Mouse (Mus musculus): ENCODE results near the gene Senp7.
"Not testable (repeated sequence)": the region's sequence is repeated elsewhere in the genome, so short reads cannot be mapped to it uniquely, and the experiment has no call there.

Gene Senp7

GRCm38 (mm10) chr16:56066113-56066512, 18.0 kb downstream of the Senp7 start:
- no peak for DNase-seq (ENCODE audit: low spot score in 2 of 2)

- DNase-seq (ENCODE audit: low spot score in 2 of 2) = no peak
Observed at GRCm38 (mm10) chr16:56068523-56069070, 20.5 kb downstream of the Senp7 start.

GRCm38 (mm10) chr16:56071317-56072232, 23.4 kb downstream of the Senp7 start:
- DNase-seq (ENCODE audit: low spot score in 2 of 2) = no peak

- no peak for DNase-seq (ENCODE audit: low spot score in 2 of 2)
Observed at GRCm38 (mm10) chr16:56072533-56072932, 24.4 kb downstream of the Senp7 start.

- not testable (repeated sequence) for DNase-seq (ENCODE audit: low spot score in 2 of 2)
Observed at GRCm38 (mm10) chr16:56073150-56073549, 25.0 kb downstream of the Senp7 start.

- DNase-seq (ENCODE audit: low spot score in 2 of 2) = no peak
Observed at GRCm38 (mm10) chr16:56074122-56074521, 26.0 kb downstream of the Senp7 start.

GRCm38 (mm10) chr16:56074565-56074964, 26.4 kb downstream of the Senp7 start:
- DNase-seq (ENCODE audit: low spot score in 2 of 2) = no peak

GRCm38 (mm10) chr16:56075222-56076111, 27.3 kb downstream of the Senp7 start:
- DNase-seq (ENCODE audit: low spot score in 2 of 2) = peak; percentile 66 to 74

GRCm38 (mm10) chr16:56076121-56076869, 28.2 kb downstream of the Senp7 start:
- DNase-seq (ENCODE audit: low spot score in 2 of 2) = no peak

- no peak for DNase-seq (ENCODE audit: low spot score in 2 of 2)
Observed at GRCm38 (mm10) chr16:56079419-56079818, 31.3 kb downstream of the Senp7 start.

- no peak for DNase-seq (ENCODE audit: low spot score in 2 of 2)
Observed at GRCm38 (mm10) chr16:56081691-56082090, 33.6 kb downstream of the Senp7 start.

GRCm38 (mm10) chr16:56086336-56086735, 38.2 kb downstream of the Senp7 start:
- DNase-seq (ENCODE audit: low spot score in 2 of 2) = no peak

GRCm38 (mm10) chr16:56090385-56090784, 42.2 kb downstream of the Senp7 start:
- no peak for DNase-seq (ENCODE audit: low spot score in 2 of 2)

GRCm38 (mm10) chr16:56096401-56097018, 48.4 kb downstream of the Senp7 start:
- DNase-seq (ENCODE audit: low spot score in 2 of 2) = not testable (repeated sequence)

GRCm38 (mm10) chr16:56115706-56116105, 67.6 kb downstream of the Senp7 start:
- DNase-seq (ENCODE audit: low spot score in 2 of 2) = no peak

GRCm38 (mm10) chr16:56116155-56116554, 68.0 kb downstream of the Senp7 start:
- DNase-seq (ENCODE audit: low spot score in 2 of 2) = no peak

GRCm38 (mm10) chr16:56117327-56118180, 69.4 kb downstream of the Senp7 start:
- no peak for DNase-seq (ENCODE audit: low spot score in 2 of 2)

- DNase-seq (ENCODE audit: low spot score in 2 of 2) = no peak
Observed at GRCm38 (mm10) chr16:56122517-56122916, 74.4 kb downstream of the Senp7 start.

- no peak for DNase-seq (ENCODE audit: low spot score in 2 of 2)
Observed at GRCm38 (mm10) chr16:56124045-56124444, 75.9 kb downstream of the Senp7 start.

- DNase-seq (ENCODE audit: low spot score in 2 of 2) = no peak
Observed at GRCm38 (mm10) chr16:56131666-56132065, 83.5 kb downstream of the Senp7 start.
